Mouse (Mus musculus) heart, embryonic 16.5 days (tissue): ENCODE results near the gene BC017158. TPM values are rescaled to one million over a fixed set of nuclear protein-coding genes. Genes with fewer than 3 reads are reported as not detected.

Source experiments
- ATAC-seq: fragments of 200-750 bp; cut with Nextera tagmentation; replicated peaks from 2 replicates; pipeline ENCODE4 v1.8.0; 2017; ENCODE audit warnings: moderate number of reproducible peaks; ENCODE audit not compliant: insufficient read depth, low FRiP score; ENCODE audit errors: extremely low read depth
- H3K27ac ChIP-seq: fragments of 300-500 bp; sonication (generic); 2 replicates; pipeline ENCODE4 v1.5.1; 2014; ENCODE audit warnings: mild to moderate bottlenecking, low read length, control low read depth, moderate library complexity
- H3K27me3 ChIP-seq: fragments of 300-500 bp; sonication (generic); 2 replicates; pipeline ENCODE4 v1.6.1; 2014; ENCODE audit warnings: low read length, mixed read lengths; ENCODE audit not compliant: control insufficient read depth, insufficient read depth
- H3K36me3 ChIP-seq: fragments of 300-500 bp; sonication (generic); 2 replicates; pipeline ENCODE4 v1.6.1; 2014; ENCODE audit not compliant: control insufficient read depth, insufficient read depth
- H3K4me1 ChIP-seq: fragments of 300-500 bp; sonication (generic); 2 replicates; pipeline ENCODE4 v1.6.1; 2014; ENCODE audit warnings: low read length, mixed read lengths; ENCODE audit not compliant: control insufficient read depth, insufficient read depth
- H3K4me2 ChIP-seq: fragments of 300-500 bp; sonication (generic); 2 replicates; pipeline ENCODE4 v1.6.1; 2014; ENCODE audit warnings: low read depth, mild to moderate bottlenecking, control low read depth, low read length
- H3K4me3 ChIP-seq: fragments of 300-500 bp; sonication (generic); 2 replicates; pipeline ENCODE4 v1.5.1; 2014; ENCODE audit warnings: mild to moderate bottlenecking, control low read depth, low read length
- H3K9ac ChIP-seq: fragments of 300-500 bp; sonication (generic); 2 replicates; pipeline ENCODE4 v1.6.1; 2014; ENCODE audit warnings: low read length, control low read depth
- H3K9me3 ChIP-seq: fragments of 300-500 bp; sonication (generic); replicated peaks from 2 replicates; pipeline ENCODE4 v1.6.1; 2016; ENCODE audit warnings: low read length; ENCODE audit not compliant: control insufficient read depth
- WGBS: fragments of 180-500 bp; shearing (Covaris S2); extraction: QIAGEN DNeasy Blood & Tissue Kit; methylation state at CpG from one replicate; pipeline ENCODE4 v1.1.7; 2014; 5-methylcytosine and 5-hydroxymethylcytosine counted together
- polyA plus RNA-seq: library from polyadenylated mRNA; unstranded; fragments of >200 nt; fragmentation: Nextera tagmentation; extraction: Ambion mirVana; gene quantifications from 2 replicates; pipeline ENCODE4 v1.2.1, GENCODE M21; 2015

Gene BC017158
- polyA plus RNA-seq, 1 experiment from 2014 or later, result 14.2 TPM

DNA sequence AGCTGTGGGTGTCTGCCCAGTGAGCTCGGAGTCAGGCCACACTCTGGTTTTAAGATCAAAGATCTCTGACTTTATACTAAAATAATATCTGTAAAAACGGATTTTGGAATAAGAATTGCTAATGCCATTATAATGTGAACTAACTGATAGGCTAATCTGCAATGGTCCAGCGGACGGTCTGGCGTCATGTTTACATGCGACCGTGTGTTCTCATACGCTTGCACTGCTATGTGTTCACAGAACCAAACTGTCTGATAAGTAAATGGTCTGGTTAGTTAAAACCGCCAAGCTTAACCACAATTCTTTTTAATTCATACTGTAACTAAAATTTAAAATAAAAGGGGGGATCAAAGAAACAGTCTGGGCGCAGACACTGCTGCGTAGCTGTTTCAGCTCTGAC lies 16.2 kb downstream of the BC017158 start:
- H3K9ac ChIP-seq, result no peak overlapping the region
- 83% methylated on average over 11 of the region's 11 CpGs for WGBS
- peaks cover 14% of the 10 kb centered on the region for H3K36me3 ChIP-seq
- peaks cover 4% of the 10 kb centered on the region for H3K4me1 ChIP-seq
- H3K4me3 ChIP-seq, result no peak overlapping the region
- H3K27me3 ChIP-seq, result no peaks in the 10 kb centered on the region
- H3K27ac ChIP-seq, result no peak overlapping the region
- no peak overlapping the region for H3K4me2 ChIP-seq
- ATAC-seq, result no peak
- no peaks in the 10 kb centered on the region for H3K9me3 ChIP-seq

DNA sequence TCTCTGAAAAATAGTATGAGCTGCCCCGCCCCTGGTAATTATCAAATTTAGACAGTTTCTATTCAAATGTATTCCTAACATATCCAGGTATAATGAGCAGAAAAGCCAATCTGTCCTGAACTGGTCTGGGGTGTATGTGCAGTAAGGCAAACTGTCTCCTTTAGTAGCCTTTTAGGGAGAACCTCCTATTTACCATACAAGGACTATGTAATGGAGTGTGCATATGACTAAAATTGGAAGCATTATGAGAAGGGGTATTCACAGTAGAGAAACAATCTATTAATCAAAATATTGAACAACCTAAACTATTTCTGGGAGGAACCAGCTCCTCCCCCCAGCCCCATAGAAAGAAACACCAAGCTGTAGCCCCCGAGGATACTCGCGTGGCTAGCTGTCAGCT lies 18.2 kb downstream of the BC017158 start:
- Histone ChIP-seq H3K4me3 (no peak overlapping the region), H3K27ac (no peak overlapping the region), H3K4me1 (peaks cover 4% of the 10 kb centered on the region), H3K4me2 (no peak overlapping the region), H3K27me3 (no peaks in the 10 kb centered on the region), H3K9me3 (no peaks in the 10 kb centered on the region), H3K36me3 (peaks cover 27% of the 10 kb centered on the region), H3K9ac (no peak overlapping the region)
- WGBS, result 93% methylated on average over 4 of the region's 4 CpGs
- ATAC-seq, result no peak

DNA sequence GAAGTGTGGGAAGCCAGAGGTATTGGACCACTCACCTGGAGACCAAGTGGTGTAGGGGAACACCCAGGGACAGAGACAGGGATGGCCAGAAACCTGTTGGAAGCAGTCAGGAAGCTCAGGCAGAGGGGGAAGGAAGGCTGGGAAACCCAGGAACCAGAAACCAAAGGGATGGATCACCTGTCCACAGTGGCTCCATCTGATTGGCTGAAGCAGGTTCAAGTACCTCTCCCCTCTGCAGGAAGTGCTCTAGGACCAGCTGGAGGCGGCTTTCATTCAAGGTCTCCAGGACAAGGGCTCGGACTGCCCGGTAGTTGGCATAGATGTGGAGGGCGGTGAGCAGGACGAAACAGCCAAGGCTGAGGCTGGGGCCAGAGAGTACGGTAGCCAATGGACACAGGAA lies 21.9 kb downstream of the BC017158 start:
- no peak overlapping the region for H3K27ac ChIP-seq
- H3K4me2 ChIP-seq, result no peak overlapping the region
- H3K36me3 ChIP-seq, result peaks cover 50% of the 10 kb centered on the region
- no peaks in the 10 kb centered on the region for H3K9me3 ChIP-seq
- H3K9ac ChIP-seq, result no peak overlapping the region
- no peaks in the 10 kb centered on the region for H3K27me3 ChIP-seq
- no peak overlapping the region for H3K4me3 ChIP-seq
- H3K4me1 ChIP-seq, result no peaks in the 10 kb centered on the region
- 83% methylated on average over 6 of the region's 6 CpGs for WGBS
- no peak for ATAC-seq

DNA sequence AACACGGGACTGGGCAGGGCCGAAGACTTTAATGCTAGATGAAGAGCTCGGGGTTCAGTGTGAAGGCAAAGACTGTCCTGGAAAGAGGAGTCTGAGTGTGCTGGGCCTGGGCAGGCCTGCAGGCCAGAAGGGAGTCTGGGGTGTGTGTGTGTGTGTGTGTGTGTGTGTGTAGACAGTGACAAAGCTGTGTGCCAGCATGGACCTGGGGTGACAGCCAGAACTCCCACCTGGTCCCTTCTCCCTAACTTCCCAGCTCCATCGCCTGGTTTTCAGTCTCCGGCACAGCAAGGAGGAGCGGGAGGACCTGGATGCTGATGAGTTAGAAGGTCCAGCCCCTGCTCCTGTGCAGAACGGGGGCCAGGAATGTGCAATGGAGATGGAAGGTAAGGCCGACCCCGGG lies 26.5 kb downstream of the BC017158 start:
- no peaks in the 10 kb centered on the region for H3K9me3 ChIP-seq
- H3K36me3 ChIP-seq, result peaks cover 36% of the 10 kb centered on the region
- H3K4me3 ChIP-seq, result no peak overlapping the region
- no peak overlapping the region for H3K4me2 ChIP-seq
- H3K27ac ChIP-seq, result no peak overlapping the region
- WGBS, result 88% methylated on average over 9 of the region's 9 CpGs
- no peak overlapping the region for H3K9ac ChIP-seq
- no peaks in the 10 kb centered on the region for H3K27me3 ChIP-seq
- peaks cover 3% of the 10 kb centered on the region; the same call in 1 of the 2 replicates for H3K4me1 ChIP-seq
- ATAC-seq, result no peak

DNA sequence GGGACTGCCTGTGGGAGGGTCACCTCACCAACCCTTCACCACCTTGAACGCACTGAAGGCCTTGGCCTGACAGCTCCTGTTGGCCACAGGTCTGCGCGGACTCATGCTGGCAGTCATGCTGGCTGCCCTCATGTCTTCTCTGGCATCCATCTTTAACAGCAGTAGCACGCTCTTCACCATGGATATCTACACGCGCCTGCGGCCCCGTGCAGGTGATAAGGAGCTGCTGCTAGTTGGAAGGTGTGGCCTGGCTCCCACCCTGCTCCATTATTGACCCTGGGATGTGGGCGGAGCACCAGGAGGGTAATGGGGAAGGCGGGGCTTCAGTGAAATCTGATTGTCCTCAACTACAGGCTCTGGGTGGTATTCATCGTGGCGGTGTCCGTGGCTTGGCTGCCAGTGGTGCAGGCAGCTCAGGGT lies 27.5 kb downstream of the BC017158 start:
- Histone ChIP-seq H3K36me3 (peaks cover 28% of the 10 kb centered on the region), H3K27me3 (no peaks in the 10 kb centered on the region), H3K27ac (no peak overlapping the region), H3K4me3 (no peak overlapping the region), H3K9ac (no peak overlapping the region), H3K9me3 (no peaks in the 10 kb centered on the region), H3K4me2 (peak overlapping the region; percentile 19; the same call in 1 of the 2 replicates), H3K4me1 (peaks cover 3% of the 10 kb centered on the region; the same call in 1 of the 2 replicates)
- WGBS, result 34% methylated on average over 13 of the region's 13 CpGs
- ATAC-seq, result peak; percentile 52

DNA sequence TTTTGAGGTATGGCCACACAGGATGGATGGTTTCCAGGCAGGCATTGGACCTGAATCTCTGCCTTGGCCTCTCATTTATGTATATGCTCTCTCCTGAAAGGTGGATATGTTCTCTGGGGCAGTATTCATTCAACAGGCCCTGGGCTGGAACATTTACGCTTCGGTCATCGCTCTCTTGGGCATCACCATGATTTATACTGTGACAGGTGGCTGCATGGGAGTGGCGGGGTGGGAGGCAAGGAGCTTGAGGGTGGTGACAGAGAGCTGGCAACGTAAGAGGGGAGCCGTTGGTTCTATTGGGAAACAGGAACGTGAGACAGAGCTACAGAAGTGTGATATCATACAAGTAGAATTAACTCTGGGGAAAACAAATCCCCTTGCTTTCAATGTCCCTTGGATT lies 30.2 kb downstream of the BC017158 start:
- ATAC-seq, result no peak
- WGBS, result 75% methylated on average over 7 of the region's 7 CpGs

DNA sequence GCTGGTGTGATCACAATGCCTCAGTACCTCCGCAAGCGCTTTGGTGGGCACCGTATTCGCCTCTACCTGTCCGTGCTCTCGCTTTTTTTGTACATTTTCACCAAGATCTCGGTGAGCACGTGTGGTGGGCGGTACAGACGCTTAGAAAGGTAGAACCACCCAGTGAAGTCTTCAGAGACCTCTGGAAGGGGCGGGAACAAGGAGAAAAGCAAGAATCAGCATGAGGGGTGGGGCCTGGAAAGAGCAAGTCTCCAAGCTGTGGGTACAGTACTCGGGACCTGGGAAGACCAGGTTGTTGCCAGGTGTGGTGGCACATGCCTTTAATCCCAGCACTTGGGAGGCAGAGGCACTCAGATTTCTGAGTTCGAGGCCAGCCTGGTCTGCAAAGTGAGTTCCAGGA lies 30.6 kb downstream of the BC017158 start:
- no peaks in the 10 kb centered on the region for H3K27me3 ChIP-seq
- ATAC-seq, result no peak
- 58% methylated on average over 13 of the region's 13 CpGs for WGBS

More for the DNA sequence above, 30.2 kb downstream of the BC017158 start:
- no peaks in the 10 kb centered on the region for H3K27me3 ChIP-seq
- no peak overlapping the region for H3K4me2 ChIP-seq
- H3K9ac ChIP-seq, result no peak overlapping the region
- H3K4me1 ChIP-seq, result peaks cover 3% of the 10 kb centered on the region; the same call in 1 of the 2 replicates
- peaks cover 11% of the 10 kb centered on the region for H3K36me3 ChIP-seq
- H3K27ac ChIP-seq, result no peak overlapping the region
- H3K9me3 ChIP-seq, result no peaks in the 10 kb centered on the region
- no peak overlapping the region for H3K4me3 ChIP-seq

DNA sequence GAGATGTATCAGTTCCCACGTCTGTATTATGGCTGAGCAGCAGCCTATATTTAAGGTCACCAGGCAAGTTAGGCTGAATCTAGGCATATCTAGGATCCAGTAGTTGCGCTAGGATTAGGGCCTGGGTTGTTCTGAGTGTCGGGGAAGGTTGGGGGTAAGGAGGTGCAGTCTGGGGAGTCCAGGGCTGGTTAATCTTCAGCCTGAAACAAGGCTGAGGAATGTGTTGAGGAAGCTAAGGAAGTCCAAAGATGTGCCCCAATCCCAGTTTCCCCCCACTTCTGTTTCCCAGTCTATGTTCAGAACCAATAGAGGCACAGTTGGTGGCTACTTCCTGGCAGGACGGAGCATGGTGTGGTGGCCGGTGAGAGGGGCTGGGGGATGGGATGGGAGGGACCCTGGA lies 31.9 kb downstream of the BC017158 start:
- no peaks in the 10 kb centered on the region for H3K9me3 ChIP-seq
- no peak for ATAC-seq
- no peak overlapping the region for H3K4me3 ChIP-seq
- H3K4me2 ChIP-seq, result no peak overlapping the region
- no peak overlapping the region for H3K27ac ChIP-seq
- H3K36me3 ChIP-seq, result no peaks in the 10 kb centered on the region
- H3K4me1 ChIP-seq, result peaks cover 3% of the 10 kb centered on the region; the same call in 1 of the 2 replicates
- H3K27me3 ChIP-seq, result no peaks in the 10 kb centered on the region
- WGBS, result 72% methylated on average over 5 of the region's 5 CpGs
- H3K9ac ChIP-seq, result no peak overlapping the region

More for the DNA sequence above, 30.6 kb downstream of the BC017158 start:
- H3K9ac ChIP-seq, result no peak overlapping the region
- H3K27ac ChIP-seq, result no peak overlapping the region
- no peaks in the 10 kb centered on the region for H3K9me3 ChIP-seq
- peaks cover 3% of the 10 kb centered on the region; the same call in 1 of the 2 replicates for H3K4me1 ChIP-seq
- H3K4me2 ChIP-seq, result no peak overlapping the region
- H3K4me3 ChIP-seq, result no peak overlapping the region
- peaks cover 11% of the 10 kb centered on the region for H3K36me3 ChIP-seq

DNA sequence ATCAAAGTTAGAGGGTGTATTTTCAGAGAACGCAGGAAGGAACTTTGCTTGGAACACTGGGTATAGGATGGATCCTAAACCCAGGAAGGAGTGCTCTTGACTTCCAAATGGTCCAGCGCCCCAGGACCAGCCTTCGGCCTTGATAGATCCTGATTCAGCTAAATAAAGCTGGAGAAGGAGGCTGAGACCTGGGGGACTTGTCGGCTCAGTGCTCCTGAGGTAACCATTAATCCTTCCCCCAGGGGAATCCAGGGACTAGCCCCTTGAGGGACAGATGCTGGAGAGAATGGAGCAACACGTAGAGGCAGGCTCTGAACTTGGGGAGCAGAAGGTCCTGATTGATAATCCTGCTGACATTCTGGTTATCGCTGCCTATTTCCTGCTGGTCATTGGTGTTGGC lies 32.6 kb downstream of the BC017158 start, which contains the start of gene Slc5a2:
Gene Slc5a2 (plus strand): TSS at position 247 of the 400 bp plus-strand sequence.
- no peak within 1 kb of the TSS for H3K4me2 ChIP-seq
- H3K27me3 ChIP-seq, result no peaks in the 10 kb centered on the region
- no peak within 1 kb of the TSS for H3K9ac ChIP-seq
- no peak within 1 kb of the TSS for H3K27ac ChIP-seq
- H3K4me1 ChIP-seq, result peaks cover 2% of the 10 kb centered on the region; the same call in 1 of the 2 replicates
- H3K9me3 ChIP-seq, result no peaks in the 10 kb centered on the region
- H3K36me3 ChIP-seq, result no peaks in the 10 kb centered on the region
- WGBS, result 83% methylated on average over 6 of the region's 6 CpGs
- ATAC-seq, result no peak
- no peak within 1 kb of the TSS for H3K4me3 ChIP-seq
